Mouse (Mus musculus): ENCODE data around the gene Nrxn2.

DNA sequence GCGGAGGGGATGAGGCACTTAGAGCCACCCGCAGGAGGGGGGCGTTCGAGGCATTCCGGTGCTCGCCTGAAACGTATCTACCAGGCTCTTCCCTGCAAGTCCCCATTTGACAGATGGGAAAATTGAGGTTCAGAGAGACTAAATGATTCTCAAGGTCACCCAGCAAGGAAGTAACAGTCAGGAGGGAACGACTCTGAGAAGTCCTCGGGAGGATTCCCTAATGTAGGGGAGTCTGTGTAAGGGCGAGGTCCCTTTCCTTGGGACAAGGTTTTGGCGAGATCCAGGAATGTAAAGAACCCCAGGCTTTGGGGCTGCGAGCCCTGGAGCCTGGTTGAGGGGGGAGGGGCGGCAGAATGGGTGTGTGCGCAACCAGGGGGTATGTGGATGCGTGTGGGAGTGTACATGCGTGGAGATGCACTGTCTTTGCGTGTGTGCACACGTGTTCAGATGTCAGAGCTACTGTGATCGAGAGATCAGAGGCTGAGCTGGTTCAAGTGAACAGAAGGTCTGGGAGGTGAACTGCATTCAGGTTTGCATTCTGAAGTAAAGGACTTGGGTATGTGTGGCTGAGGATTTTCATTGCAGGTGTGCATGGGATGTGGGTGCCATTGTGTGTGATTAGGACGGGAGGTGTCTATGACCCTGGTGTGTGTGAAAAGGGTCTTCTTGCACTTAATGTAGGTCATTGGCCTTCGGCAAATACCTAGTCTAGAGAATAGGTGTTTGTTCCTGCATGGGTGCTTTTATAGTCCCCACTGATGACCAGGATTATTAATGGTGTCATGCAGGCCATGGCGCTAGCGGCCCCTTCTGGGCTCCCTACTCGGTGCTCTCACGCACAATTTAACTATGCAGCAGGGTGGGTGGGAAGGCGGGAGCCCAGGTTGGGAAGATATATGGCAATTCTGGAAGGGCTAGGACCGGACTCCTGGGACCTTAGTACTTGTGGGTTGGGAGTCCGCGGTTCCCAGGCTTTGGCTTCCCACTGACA is 18.1 kb upstream of the Nrxn2 start:
- TF ChIP-seq CTCF (IDR thresholded peaks at IDR 0.05; ENCODE audit: control insufficient read depth, insufficient read depth, insufficient read length), result no peak
- TF ChIP-seq FOSL1 (IDR thresholded peaks at IDR 0.05; ENCODE audit: insufficient read depth, low read length, poor library complexity, severe bottlenecking), result no peak
- TF ChIP-seq USF1 (IDR thresholded peaks at IDR 0.05; ENCODE audit: low read depth), result no peak
